Comparison of ENCODE assay signal across 8 mouse cellular contexts in the genomic region with DNA sequence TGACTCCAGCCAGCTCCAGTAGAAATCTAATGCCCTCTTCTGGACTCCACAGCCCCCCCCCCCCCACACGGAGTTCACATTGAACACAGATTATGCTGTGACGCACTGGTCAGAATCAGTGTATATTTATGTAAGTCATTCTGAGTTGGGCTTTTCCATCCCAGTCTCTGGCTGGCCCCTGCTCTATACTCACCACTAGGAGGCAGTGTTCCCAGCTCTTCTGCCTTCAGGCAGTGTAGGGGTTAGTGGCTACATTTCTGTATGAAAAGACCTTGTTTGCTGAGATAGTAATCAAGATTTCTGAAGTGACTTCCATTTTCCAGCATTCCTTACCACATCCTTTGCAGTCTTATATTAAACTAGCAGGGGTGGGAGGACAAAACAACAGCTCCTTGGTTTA.
DNase-seq lines count a peak whose midpoint lies in the region; ATAC-seq and TF ChIP-seq lines count a peak whose summit lies in the region.

No protein-coding gene starts in this region.

- no peaks in the 10 kb centered on the region for H3K4me1 ChIP-seq in kidney, adult 2 months (ENCODE audit: control insufficient read depth, insufficient read depth, low read length)
- H3K4me1 ChIP-seq in kidney, embryonic 14.5 days (ENCODE audit: control insufficient read depth, insufficient read depth, low read length) = no peaks in the 10 kb centered on the region

- no peak for TF ChIP-seq POLR2A in kidney, adult 2 months (IDR thresholded peaks at IDR 0.05; ENCODE audit: low read depth, low read length)

- H3K27me3 ChIP-seq in kidney, adult 2 months (replicated peaks; ENCODE audit: control insufficient read depth, insufficient read depth, low read length) = no peaks in the 10 kb centered on the region
- H3K27me3 ChIP-seq in kidney, embryonic 14.5 days (ENCODE audit: control insufficient read depth, insufficient read depth, low read length) = no peaks in the 10 kb centered on the region

- WGBS in kidney, adult 2 months = 72% methylated on average over 2 of the region's 2 CpGs
- 66% methylated on average over 2 of the region's 2 CpGs for WGBS in kidney, embryonic 14.5 days

- no peaks in the 10 kb centered on the region for H3K9me3 ChIP-seq in kidney, embryonic 14.5 days (ENCODE audit: control insufficient read depth, low read length)

- TF ChIP-seq CTCF in kidney, adult 2 months (conservative IDR thresholded peaks at IDR 0.05; ENCODE audit: insufficient read depth, insufficient read length, low read depth, low read length) = peak; percentile 45

- H3K27ac ChIP-seq in kidney, adult 2 months (ENCODE audit: insufficient read depth, low read depth, low read length) = no peak overlapping the region
- H3K27ac ChIP-seq in kidney, embryonic 14.5 days (ENCODE audit: low read depth, low read length) = no peak overlapping the region

- no peak overlapping the region for H3K4me3 ChIP-seq in kidney, adult 2 months (ENCODE audit: insufficient read depth, low read depth, low read length)
- no peak overlapping the region for H3K4me3 ChIP-seq in kidney, embryonic 14.5 days (ENCODE audit: low read length)

- H3K36me3 ChIP-seq in kidney, adult 2 months (ENCODE audit: control insufficient read depth, insufficient read depth, low read length) = no peaks in the 10 kb centered on the region
- no peaks in the 10 kb centered on the region for H3K36me3 ChIP-seq in kidney, embryonic 14.5 days (ENCODE audit: control insufficient read depth, insufficient read depth, low read length)

- no peak overlapping the region for H3K4me2 ChIP-seq in kidney, embryonic 14.5 days (replicated peaks; ENCODE audit: low read depth, low read length)

- H3K9ac ChIP-seq in kidney, embryonic 14.5 days (ENCODE audit: low read depth, low read length) = no peak overlapping the region

- ATAC-seq in megakaryocyte, adult 5-6 weeks (ENCODE audit: poor library complexity, severe bottlenecking) = 0 out of 2 replicates have a peak, but pooled peaks have one; percentile 47
- ATAC-seq in kidney, embryonic 14.5 days (ENCODE audit: low FRiP score, low TSS enrichment) = no peak

- no peak for DNase-seq in kidney, adult 2 months
- no peak for DNase-seq in kidney, adult 9 months
- peak; percentile 31 to 41 for DNase-seq in B cell, adult 2 months
- DNase-seq in R1 (ENCODE audit: low read depth, low spot score) = peak; percentile 54
- no peak for DNase-seq in right cerebral cortex, postnatal 14 days
- no peak for DNase-seq in heart, adult 11 months

Comparison
In these comparisons a context has a peak if more than half of its experiments do, and no peak if none do; other contexts are left out.
1. DNase-seq: peak in B cell, adult 2 months (2 of 2) and R1 (single experiment); none in kidney, adult 2 months (single experiment), kidney, adult 9 months (single experiment), right cerebral cortex, postnatal 14 days (single experiment) and heart, adult 11 months (single experiment).